Mouse (Mus musculus) CH12.LX (cell line): ENCODE measurements around the gene Pde4d. TPM values are rescaled to one million over a fixed set of nuclear protein-coding genes. Genes with fewer than 3 reads are reported as not detected.

Experiments
- DNase-seq: peaks from one replicate; pipeline ENCODE4 v3.0.0-alpha.2; 2013; ENCODE audit errors: extremely low read depth
- H3K27ac ChIP-seq: 2 replicates; pipeline ENCODE4 v1.5.1; 2012; ENCODE audit warnings: low read depth, mild to moderate bottlenecking, control low read depth, moderate library complexity; ENCODE audit not compliant: insufficient read depth
- H3K27me3 ChIP-seq: replicated peaks from 2 replicates; pipeline ENCODE3; 2012; ENCODE audit warnings: inconsistent platforms
- H3K36me3 ChIP-seq, 2 experiments: replicated peaks in 1 of 2; 2 replicates each; pipeline versions ENCODE3 to v1.6.1; 2012; ENCODE audit warnings: inconsistent platforms in 1 of 2, low read length in 1 of 2, mild to moderate bottlenecking in 1 of 2, mixed read lengths in 1 of 2, moderate library complexity in 1 of 2; ENCODE audit not compliant: control insufficient read depth in 1 of 2, insufficient read depth in 1 of 2
- H3K4me1 ChIP-seq, 2 experiments: 2 replicates each; pipeline ENCODE4 v1.6.1; 2012; ENCODE audit warnings: inconsistent platforms in 1 of 2, moderate library complexity in 1 of 2; ENCODE audit not compliant: insufficient read depth in 2 of 2, control insufficient read depth in 1 of 2
- H3K4me2 ChIP-seq: 2 replicates; pipeline ENCODE4 v1.6.1; 2012; ENCODE audit warnings: low read depth, mild to moderate bottlenecking, control low read depth; ENCODE audit not compliant: poor library complexity, insufficient read depth, severe bottlenecking
- H3K4me3 ChIP-seq, 3 experiments: fragments of 150-350 bp in 1 of 3; sonication (generic) in 1 of 3; replicated peaks in 1 of 3; 2 replicates each; pipeline versions ENCODE3 to v1.5.1; 2011 to 2012; ENCODE audit warnings: low read depth in 2 of 3, low read length in 2 of 3, mild to moderate bottlenecking in 2 of 3, moderate library complexity in 2 of 3, control low read depth in 1 of 3, improper control_type of control experiment in 1 of 3, inconsistent platforms in 1 of 3, mixed read lengths in 1 of 3; ENCODE audit not compliant: poor library complexity in 1 of 3
- H3K79me2 ChIP-seq: replicated peaks from 2 replicates; pipeline ENCODE4 v1.6.1; 2012; ENCODE audit warnings: mild to moderate bottlenecking, moderate library complexity; ENCODE audit not compliant: control insufficient read depth, poor library complexity, insufficient read depth, severe bottlenecking; ENCODE audit errors: extremely low read depth
- H3K9ac ChIP-seq: 2 replicates; pipeline ENCODE4 v1.6.1; 2012; ENCODE audit warnings: low read depth, mild to moderate bottlenecking, control low read depth, moderate library complexity; ENCODE audit not compliant: insufficient read depth
- H3K9me3 ChIP-seq: replicated peaks from 2 replicates; pipeline ENCODE3; 2012; ENCODE audit warnings: low read length, inconsistent platforms, mixed read lengths
- BHLHE40 ChIP-seq: IDR thresholded peaks from 2 replicates; pipeline ENCODE4 v1.6.1; 2011; ENCODE audit warnings: mild to moderate bottlenecking, low read depth, low read length, improper control_type of control experiment
- CHD1 ChIP-seq: IDR thresholded peaks from 2 replicates; pipeline ENCODE4 v1.6.1; 2012; ENCODE audit warnings: low read depth, low read length, improper control_type of control experiment, inconsistent platforms
- CHD2 ChIP-seq: IDR thresholded peaks from 2 replicates; pipeline ENCODE4 v1.6.1; 2011; ENCODE audit warnings: low read length, improper control_type of control experiment
- CTCF ChIP-seq, 2 experiments: IDR thresholded peaks in 1 of 2; conservative IDR thresholded peaks in 1 of 2; 2 replicates each; pipeline ENCODE4 v1.5.1; 2011 to 2012; ENCODE audit warnings: low read depth in 2 of 2, low read length in 2 of 2, improper control_type of control experiment in 1 of 2, inconsistent platforms in 1 of 2, mild to moderate bottlenecking in 1 of 2, moderate library complexity in 1 of 2
- E2F4 ChIP-seq: IDR thresholded peaks from 2 replicates; pipeline ENCODE4 v1.6.1; 2011; ENCODE audit warnings: low read depth, low read length, improper control_type of control experiment; ENCODE audit not compliant: insufficient replicate concordance
- ELF1 ChIP-seq: IDR thresholded peaks from 2 replicates; pipeline ENCODE4 v1.6.1; 2014; ENCODE audit warnings: low read depth, mild to moderate bottlenecking, inconsistent platforms, low read length, improper control_type of control experiment
- EP300 ChIP-seq: IDR thresholded peaks from 2 replicates; pipeline ENCODE4 v1.6.1; 2011; ENCODE audit warnings: low read length, improper control_type of control experiment
- ETS1 ChIP-seq: conservative IDR thresholded peaks from 2 replicates; pipeline ENCODE4 v1.6.1; 2012; ENCODE audit warnings: low read depth, mild to moderate bottlenecking, inconsistent platforms, low read length, improper control_type of control experiment, moderate library complexity
- GABPA ChIP-seq: IDR thresholded peaks from 2 replicates; pipeline ENCODE4 v1.6.1; 2012; ENCODE audit warnings: low read depth, low read length, improper control_type of control experiment, inconsistent platforms; ENCODE audit not compliant: insufficient replicate concordance
- HCFC1 ChIP-seq: IDR thresholded peaks from 2 replicates; pipeline ENCODE4 v1.6.1; 2012; ENCODE audit warnings: low read depth, mild to moderate bottlenecking, inconsistent platforms, low read length, improper control_type of control experiment
- IRF4 ChIP-seq: IDR thresholded peaks from 2 replicates; pipeline ENCODE4 v1.6.1; 2014; ENCODE audit warnings: low read depth, mild to moderate bottlenecking, inconsistent platforms, low read length, improper control_type of control experiment
- JUN ChIP-seq: IDR thresholded peaks from 2 replicates; pipeline ENCODE4 v1.6.1; 2011; ENCODE audit warnings: low read depth, mild to moderate bottlenecking, low read length, improper control_type of control experiment, moderate library complexity; ENCODE audit not compliant: insufficient read depth
- JUND ChIP-seq: conservative IDR thresholded peaks from 2 replicates; pipeline ENCODE4 v1.6.1; 2011; ENCODE audit warnings: low read depth, low read length, improper control_type of control experiment
- KAT2A ChIP-seq: IDR thresholded peaks from 2 replicates; pipeline ENCODE4 v1.6.1; 2012; ENCODE audit warnings: low read length, improper control_type of control experiment, inconsistent platforms; ENCODE audit not compliant: insufficient replicate concordance
- MAFK ChIP-seq: IDR thresholded peaks from 2 replicates; pipeline ENCODE4 v1.6.1; 2011; ENCODE audit warnings: low read length, improper control_type of control experiment; ENCODE audit not compliant: insufficient replicate concordance
- MAX ChIP-seq: IDR thresholded peaks from 2 replicates; pipeline ENCODE4 v1.6.1; 2011; ENCODE audit warnings: low read length, improper control_type of control experiment
- MAZ ChIP-seq: IDR thresholded peaks from 2 replicates; pipeline ENCODE4 v1.6.1; 2012; ENCODE audit warnings: low read depth, mild to moderate bottlenecking, inconsistent platforms, low read length, improper control_type of control experiment, moderate library complexity
- MEF2A ChIP-seq: IDR thresholded peaks from 2 replicates; pipeline ENCODE4 v1.6.1; 2014; ENCODE audit warnings: low read depth, mild to moderate bottlenecking, inconsistent platforms, low read length, improper control_type of control experiment, borderline replicate concordance
- MXI1 ChIP-seq: IDR thresholded peaks from 2 replicates; pipeline ENCODE4 v1.6.1; 2011; ENCODE audit warnings: mild to moderate bottlenecking, low read depth, low read length, improper control_type of control experiment
- MYC ChIP-seq: IDR thresholded peaks from 2 replicates; pipeline ENCODE4 v1.6.1; 2011; ENCODE audit warnings: low read depth, mild to moderate bottlenecking, improper control_type of control experiment, low read length
- NELFE ChIP-seq: IDR thresholded peaks from 2 replicates; pipeline ENCODE4 v1.6.1; 2011; ENCODE audit warnings: low read depth, low read length, improper control_type of control experiment
- NRF1 ChIP-seq: IDR thresholded peaks from 2 replicates; pipeline ENCODE4 v1.6.1; 2014; ENCODE audit warnings: low read depth, mild to moderate bottlenecking, inconsistent platforms, low read length, improper control_type of control experiment, moderate library complexity
- PAX5 ChIP-seq: IDR thresholded peaks from 2 replicates; pipeline ENCODE4 v1.6.1; 2012; ENCODE audit warnings: low read length, inconsistent platforms, mixed read lengths
- POLR2A ChIP-seq: IDR thresholded peaks from 2 replicates; pipeline ENCODE4 v1.6.1; 2011; ENCODE audit warnings: low read depth, mild to moderate bottlenecking, improper control_type of control experiment, low read length
- POLR2AphosphoS2 ChIP-seq: IDR thresholded peaks from 2 replicates; pipeline ENCODE4 v1.6.1; 2011; ENCODE audit warnings: low read depth, low read length, improper control_type of control experiment
- RAD21 ChIP-seq: IDR thresholded peaks from 2 replicates; pipeline ENCODE4 v1.6.1; 2011; ENCODE audit warnings: low read depth, mild to moderate bottlenecking, low read length, improper control_type of control experiment, moderate library complexity
- RCOR1 ChIP-seq: conservative IDR thresholded peaks from 2 replicates; pipeline ENCODE4 v1.6.1; 2012; ENCODE audit warnings: low read depth, mild to moderate bottlenecking, inconsistent platforms, low read length, improper control_type of control experiment
- SIN3A ChIP-seq: IDR thresholded peaks from 2 replicates; pipeline ENCODE4 v1.6.1; 2012; ENCODE audit warnings: low read length, improper control_type of control experiment, inconsistent platforms
- SMC3 ChIP-seq: IDR thresholded peaks from 2 replicates; pipeline ENCODE4 v1.6.1; 2011; ENCODE audit warnings: low read depth, low read length, improper control_type of control experiment
- TBP ChIP-seq: conservative IDR thresholded peaks from 2 replicates; pipeline ENCODE4 v1.6.1; 2011; ENCODE audit warnings: low read depth, low read length, improper control_type of control experiment
- TCF12 ChIP-seq: IDR thresholded peaks from 2 replicates; pipeline ENCODE4 v1.6.1; 2014; ENCODE audit warnings: low read depth, mild to moderate bottlenecking, inconsistent platforms, low read length, improper control_type of control experiment
- UBTF ChIP-seq: IDR thresholded peaks from 2 replicates; pipeline ENCODE4 v1.6.1; 2012; ENCODE audit warnings: low read depth, mild to moderate bottlenecking, inconsistent platforms, low read length, improper control_type of control experiment, moderate library complexity
- USF1 ChIP-seq: IDR thresholded peaks from 2 replicates; pipeline ENCODE4 v1.6.1; 2014; ENCODE audit warnings: low read depth, mild to moderate bottlenecking, inconsistent platforms, low read length, improper control_type of control experiment
- USF2 ChIP-seq: conservative IDR thresholded peaks from 2 replicates; pipeline ENCODE4 v1.6.1; 2011; ENCODE audit warnings: low read depth, low read length, improper control_type of control experiment
- ZC3H11A ChIP-seq: IDR thresholded peaks from 2 replicates; pipeline ENCODE4 v1.6.1; 2012; ENCODE audit warnings: low read depth, mild to moderate bottlenecking, inconsistent platforms, low read length, improper control_type of control experiment
- ZKSCAN1 ChIP-seq: IDR thresholded peaks from 2 replicates; pipeline ENCODE4 v1.6.1; 2012; ENCODE audit warnings: low read depth, inconsistent platforms, low read length, improper control_type of control experiment, borderline replicate concordance
- ZMIZ1 ChIP-seq: IDR thresholded peaks from 2 replicates; pipeline ENCODE4 v1.6.1; 2012; ENCODE audit warnings: low read depth, mild to moderate bottlenecking, inconsistent platforms, low read length, improper control_type of control experiment
- ZNF384 ChIP-seq: IDR thresholded peaks from 2 replicates; pipeline ENCODE4 v1.6.1; 2012; ENCODE audit warnings: low read depth, low read length, improper control_type of control experiment, inconsistent platforms
- dilution Hi-C: fragments of 300-500 bp; cut with MboI; formaldehyde crosslinking; loops from 2 replicates; pipeline ENCODE4 v1.14.3; 2020; ENCODE audit warnings: low sequenced_read_pairs; ENCODE audit not compliant: extremely low pct_unique_long_range_greater_than_20kb, extremely low pct_ligation_motif_present
- in situ Hi-C: fragments of 300-500 bp; cut with MboI; formaldehyde crosslinking; loops from 3 replicates; pipeline ENCODE4 v1.14.3; 2019; ENCODE audit warnings: low sequenced_read_pairs, low pct_ligation_motif_present, low pct_unique_long_range_greater_than_20kb, mixed read lengths
- polyA plus RNA-seq: library from polyadenylated mRNA; unstranded; fragments of >175 nt; gene quantifications from 2 replicates; pipeline ENCODE4 v1.2.1, GENCODE M21; 2012; ENCODE audit warnings: low read depth; ENCODE audit not compliant: insufficient read length
- total RNA-seq, 2 experiments: library from RNA; depleted of rRNA; stranded (reverse); fragments of 300-350 nt in 1 of 2; fragments of >200 nt in 1 of 2; gene quantifications; 2 replicates each; pipeline ENCODE4 v1.2.3; 2012 to 2014

Pde4d gene
- total and polyA plus RNA-seq, 3 experiments: not detected

GRCm38 (mm10) chr13:108854090-108854489 lies 404.3 kb downstream of the Pde4d start:
- no peaks in the 10 kb centered on the region for H3K79me2 ChIP-seq
- TF ChIP-seq USF2: no peak
- no peak for TF ChIP-seq POLR2AphosphoS2
- no peak for TF ChIP-seq ELF1
- peak; percentile 70; the same call in 1 of the 2 replicates for TF ChIP-seq RCOR1
- TF ChIP-seq TBP: 0 out of 2 replicates have a peak, but pooled peaks have one; percentile 35
- TF ChIP-seq ZC3H11A: no peak
- no peak for TF ChIP-seq ZKSCAN1
- peak; percentile 79 for TF ChIP-seq BHLHE40
- 0 out of 2 replicates have a peak, but pooled peaks have one; percentile 3 for TF ChIP-seq SMC3
- TF ChIP-seq SIN3A: no peak; the same call in 1 of the 2 replicates
- peak; percentile 63; the same call in 1 of the 2 replicates for TF ChIP-seq CHD2
- TF ChIP-seq USF1: no peak
- TF ChIP-seq JUN: no peak
- TF ChIP-seq MYC: peak; percentile 76; the same call in 1 of the 2 replicates
- no peak for TF ChIP-seq RAD21
- 0 out of 2 replicates have a peak, but pooled peaks have one; percentile 2 for TF ChIP-seq NRF1
- TF ChIP-seq HCFC1: no peak
- TF ChIP-seq GABPA: no peak
- TF ChIP-seq JUND: 0 out of 2 replicates have a peak, but pooled peaks have one; percentile 35
- peak; percentile 59; the same call in 1 of the 2 replicates for TF ChIP-seq ETS1
- peak; percentile 24; the same call in 1 of the 2 replicates for TF ChIP-seq POLR2A
- peak; percentile 63; the same call in 1 of the 2 replicates for TF ChIP-seq MXI1
- TF ChIP-seq CTCF (conservative IDR thresholded peaks at IDR 0.05 in 1 of 2, IDR thresholded peaks at IDR 0.05 in 1 of 2; ENCODE audit: low read depth in 2 of 2, low read length in 2 of 2): no peak
- no peak for TF ChIP-seq PAX5
- 0 out of 2 replicates have a peak, but pooled peaks have one; percentile 55 for TF ChIP-seq TCF12
- TF ChIP-seq NELFE: no peak
- no peak for TF ChIP-seq ZMIZ1
- peak; percentile 82 for TF ChIP-seq EP300
- TF ChIP-seq ZNF384: no peak
- peak; percentile 67; the same call in 1 of the 2 replicates for TF ChIP-seq MEF2A
- peak; percentile 86 for TF ChIP-seq MAX
- 0 out of 2 replicates have a peak, but pooled peaks have one; percentile 43 for TF ChIP-seq MAZ
- no peak for TF ChIP-seq UBTF
- TF ChIP-seq CHD1: no peak
- peak; percentile 85 for TF ChIP-seq IRF4
- TF ChIP-seq MAFK: 0 out of 2 replicates have a peak, but pooled peaks have one; percentile 17
- TF ChIP-seq E2F4: no peak
- TF ChIP-seq KAT2A: no peak
- TF ChIP-seq, all 38 proteins: peak for 18
- Histone ChIP-seq H3K4me1 (peaks cover 7 to 14% of the 10 kb centered on the region in 2 experiments; a peak in 2 of 4 replicates), H3K4me3 (no peak overlapping the region), H3K27ac (no peak overlapping the region; the same call in 1 of the 2 replicates), H3K9ac (0 out of 2 replicates have a peak overlapping the region, but pooled peaks have one; percentile 40), H3K4me2 (peak overlapping the region; percentile 51), H3K27me3 (no peaks in the 10 kb centered on the region), H3K36me3 (no peaks in the 10 kb centered on the region), H3K9me3 (no peaks in the 10 kb centered on the region)
- DNase-seq: peak; percentile 39
- in situ Hi-C loops: no loop called here
- dilution Hi-C loops: no loop called here
